Mouse (Mus musculus) embryonic facial prominence, embryonic 13.5 days (tissue): Measurements from ENCODE around the gene Tmem50b. TPM values are rescaled to one million over a fixed set of nuclear protein-coding genes. Genes with fewer than 3 reads are reported as not detected.

Source experiments
- ATAC-seq: fragments of 200-750 bp; cut with Nextera tagmentation; 2 replicates; pipeline ENCODE4 v1.8.0; 2017; ENCODE audit warnings: low read depth; ENCODE audit not compliant: insufficient number of reproducible peaks, insufficient read depth, low FRiP score, low TSS enrichment
- H3K27ac ChIP-seq: fragments of 300-500 bp; sonication (generic); 2 replicates; pipeline ENCODE4 v1.5.1; 2015; ENCODE audit warnings: moderate library complexity, mild to moderate bottlenecking, inconsistent platforms
- H3K27me3 ChIP-seq: fragments of 300-500 bp; sonication (generic); 2 replicates; pipeline ENCODE4 v1.6.1; 2015; ENCODE audit warnings: mild to moderate bottlenecking, inconsistent platforms
- H3K36me3 ChIP-seq: fragments of 300-500 bp; sonication (generic); 2 replicates; pipeline ENCODE4 v1.6.1; 2015; ENCODE audit warnings: mild to moderate bottlenecking, inconsistent platforms
- H3K4me1 ChIP-seq: fragments of 300-500 bp; sonication (generic); 2 replicates; pipeline ENCODE4 v1.6.1; 2015; ENCODE audit warnings: inconsistent platforms
- H3K4me2 ChIP-seq: fragments of 300-500 bp; sonication (generic); 2 replicates; pipeline ENCODE4 v1.6.1; 2015; ENCODE audit warnings: moderate library complexity, mild to moderate bottlenecking, inconsistent platforms
- H3K4me3 ChIP-seq: fragments of 300-500 bp; sonication (generic); 2 replicates; pipeline ENCODE4 v1.5.1; 2015; ENCODE audit warnings: mild to moderate bottlenecking, inconsistent platforms
- H3K9ac ChIP-seq: fragments of 300-500 bp; sonication (generic); 2 replicates; pipeline ENCODE4 v1.6.1; 2015; ENCODE audit warnings: mild to moderate bottlenecking, inconsistent platforms
- H3K9me3 ChIP-seq: fragments of 300-500 bp; sonication (generic); 2 replicates; pipeline ENCODE4 v1.6.1; 2016; ENCODE audit warnings: inconsistent platforms
- WGBS: fragments of 180-500 bp; shearing (Covaris S2); methylation state at CpG from one replicate; pipeline ENCODE4 v1.1.7; 2015; ENCODE audit warnings: mixed read lengths; 5-methylcytosine and 5-hydroxymethylcytosine counted together
- polyA plus RNA-seq: library from polyadenylated mRNA; unstranded; fragments of >200 nt; fragmentation: Nextera tagmentation; extraction: Ambion mirVana; gene quantifications from 2 replicates; pipeline ENCODE4 v1.2.1, GENCODE M21; 2015

Gene Tmem50b
- polyA plus RNA-seq, 1 experiment from 2014 or later: 30.7 TPM

GRCm38 (mm10) chr16:91548586-91548985 is 49.0 kb downstream of the Tmem50b start:
- no peaks in the 10 kb centered on the region; the same call in 1 of the 2 replicates for H3K36me3 ChIP-seq
- H3K4me3 ChIP-seq: peak overlapping the region; percentile 76; the same call in 1 of the 2 replicates
- H3K4me2 ChIP-seq: peak overlapping the region; percentile 71
- 43% methylated on average over 5 of the region's 5 CpGs for WGBS
- H3K9me3 ChIP-seq: no peaks in the 10 kb centered on the region
- ATAC-seq: no peak
- H3K27ac ChIP-seq: no peak overlapping the region
- H3K4me1 ChIP-seq: peaks cover 52% of the 10 kb centered on the region
- peak overlapping the region; percentile 36; the same call in 1 of the 2 replicates for H3K9ac ChIP-seq
- no peaks in the 10 kb centered on the region for H3K27me3 ChIP-seq

- Histone ChIP-seq H3K27me3 (no peaks in the 10 kb centered on the region), H3K27ac (no peak overlapping the region), H3K4me1 (peaks cover 46% of the 10 kb centered on the region), H3K9ac (peak overlapping the region; percentile 91), H3K9me3 (no peaks in the 10 kb centered on the region), H3K36me3 (no peaks in the 10 kb centered on the region; the same call in 1 of the 2 replicates), H3K4me2 (peak overlapping the region; percentile 71), H3K4me3 (peak overlapping the region; percentile 76)
- ATAC-seq: no peak
- WGBS: 36% methylated on average over 5 of the region's 5 CpGs
Measured at GRCm38 (mm10) chr16:91547974-91548373, 49.6 kb downstream of the Tmem50b start.

- WGBS: under 1% methylated on average over 55 of the region's 74 CpGs
- Histone ChIP-seq H3K4me3 (peak within 1 kb of the TSS; percentile 76), H3K36me3 (no peaks in the 10 kb centered on the region; the same call in 1 of the 2 replicates), H3K9ac (peak within 1 kb of the TSS; percentile 91), H3K4me2 (peak within 1 kb of the TSS; percentile 71), H3K27ac (peak within 1 kb of the TSS; percentile 39), H3K9me3 (no peaks in the 10 kb centered on the region), H3K4me1 (peaks cover 42% of the 10 kb centered on the region), H3K27me3 (no peaks in the 10 kb centered on the region)
- peak; percentile 77; the same call in 1 of the 2 replicates for ATAC-seq
Measured at GRCm38 (mm10) chr16:91546836-91547741, 50.5 kb downstream of the Tmem50b start, which contains the start of gene Ifngr2. Ifngr2 (plus strand) TSS chr16:91547072.

- no peaks in the 10 kb centered on the region for H3K9me3 ChIP-seq
- peak; percentile 40; the same call in 1 of the 2 replicates for ATAC-seq
- no peaks in the 10 kb centered on the region for H3K27me3 ChIP-seq
- H3K9ac ChIP-seq: peak overlapping the region; percentile 91
- peak overlapping the region; percentile 39 for H3K27ac ChIP-seq
- peak overlapping the region; percentile 71 for H3K4me2 ChIP-seq
- H3K36me3 ChIP-seq: no peaks in the 10 kb centered on the region
- H3K4me3 ChIP-seq: peak overlapping the region; percentile 76
- H3K4me1 ChIP-seq: peaks cover 44% of the 10 kb centered on the region
- 24% methylated on average over 14 of the region's 14 CpGs for WGBS
Measured at GRCm38 (mm10) chr16:91546391-91546835, 51.2 kb downstream of the Tmem50b start.

DNA sequence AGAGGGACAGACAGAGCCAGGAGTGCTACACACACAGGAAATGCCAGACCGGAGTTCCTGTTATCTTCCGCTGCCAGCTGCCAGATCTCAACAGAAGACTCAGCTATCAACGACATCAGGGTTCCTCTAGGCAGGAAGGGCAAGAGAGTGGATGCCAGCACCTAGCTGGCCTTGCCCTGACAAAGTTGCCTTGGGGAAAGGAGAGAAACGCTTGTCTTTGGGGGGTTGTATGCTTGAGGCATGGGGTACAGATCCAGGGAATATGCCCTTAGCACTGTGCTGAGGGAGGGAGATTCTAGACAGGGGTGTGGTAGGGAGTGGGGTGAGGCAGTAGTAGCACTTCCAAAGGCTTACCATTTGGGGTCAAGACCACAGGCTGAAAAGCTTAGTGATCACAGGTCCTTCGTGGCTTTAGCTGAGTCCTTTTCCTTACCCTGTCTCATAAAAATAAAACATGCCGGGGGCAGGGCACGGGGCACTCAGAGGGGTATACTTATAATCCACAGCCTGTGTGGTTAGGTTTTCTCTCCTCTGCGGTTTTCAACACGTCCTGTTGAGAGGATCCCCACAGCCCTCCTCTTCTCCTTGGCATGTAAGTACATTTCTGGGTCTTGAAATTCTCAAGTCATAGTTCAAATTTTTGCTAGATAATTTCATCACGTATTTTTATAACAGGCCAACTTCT is 51.9 kb downstream of the Tmem50b start:
- 59% methylated on average over 10 of the region's 10 CpGs for WGBS
- peak overlapping the region; percentile 39; the same call in 1 of the 2 replicates for H3K27ac ChIP-seq

GRCm38 (mm10) chr16:91543619-91544018 is 54.0 kb downstream of the Tmem50b start:
- no peaks in the 10 kb centered on the region for H3K9me3 ChIP-seq
- H3K27me3 ChIP-seq: no peaks in the 10 kb centered on the region
- H3K36me3 ChIP-seq: no peaks in the 10 kb centered on the region
- H3K4me1 ChIP-seq: peaks cover 34% of the 10 kb centered on the region
- no peak for ATAC-seq
- no peak overlapping the region for H3K4me3 ChIP-seq
- 97% methylated on average over 1 of the region's 1 CpGs for WGBS
- H3K9ac ChIP-seq: no peak overlapping the region
- no peak overlapping the region for H3K27ac ChIP-seq
- H3K4me2 ChIP-seq: no peak overlapping the region

More for the DNA sequence above, 51.9 kb downstream of the Tmem50b start:
- H3K27me3 ChIP-seq: no peaks in the 10 kb centered on the region
- no peak overlapping the region for H3K9ac ChIP-seq
- H3K4me2 ChIP-seq: no peak overlapping the region
- peaks cover 42% of the 10 kb centered on the region for H3K4me1 ChIP-seq
- H3K4me3 ChIP-seq: no peak overlapping the region
- no peak for ATAC-seq
- no peaks in the 10 kb centered on the region for H3K9me3 ChIP-seq
- H3K36me3 ChIP-seq: no peaks in the 10 kb centered on the region

DNA sequence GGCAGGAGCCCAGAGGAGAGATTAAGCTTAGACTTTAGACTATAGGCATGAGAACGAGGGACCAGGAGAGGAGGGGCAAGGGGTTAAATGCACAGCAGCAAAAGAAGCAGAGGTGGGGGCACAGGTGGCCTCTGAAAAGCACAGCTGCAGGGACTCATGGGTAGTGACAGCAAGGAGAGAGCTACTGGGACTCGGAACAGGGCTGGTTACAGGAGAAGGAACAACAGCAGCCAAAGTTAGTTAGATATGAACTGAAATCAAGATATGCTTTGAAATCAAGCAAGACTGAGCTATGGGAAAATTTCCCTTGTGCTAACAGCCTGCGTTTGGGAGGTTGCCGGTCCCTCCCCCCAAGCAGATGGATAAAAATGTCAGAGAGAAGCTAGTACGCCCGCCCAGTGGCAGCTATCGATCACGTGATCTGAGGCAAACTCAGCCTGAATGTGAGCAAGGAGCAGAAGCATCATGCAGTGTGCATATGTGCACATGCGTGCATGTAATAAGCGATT is 56.0 kb downstream of the Tmem50b start:
- Histone ChIP-seq H3K36me3 (no peaks in the 10 kb centered on the region), H3K4me2 (peak overlapping the region; percentile 51), H3K4me3 (peak overlapping the region; percentile 14; the same call in 1 of the 2 replicates), H3K9ac (no peak overlapping the region; the same call in 1 of the 2 replicates), H3K27ac (no peak overlapping the region), H3K27me3 (no peaks in the 10 kb centered on the region), H3K4me1 (peaks cover 27% of the 10 kb centered on the region), H3K9me3 (no peaks in the 10 kb centered on the region)
- WGBS: 26% methylated on average over 10 of the region's 10 CpGs
- ATAC-seq: peak; percentile 45; the same call in 1 of the 2 replicates

GRCm38 (mm10) chr16:91538513-91538912 is 59.1 kb downstream of the Tmem50b start:
- Histone ChIP-seq H3K4me1 (peaks cover 15% of the 10 kb centered on the region), H3K4me3 (no peak overlapping the region), H3K4me2 (no peak overlapping the region), H3K27ac (peak overlapping the region; percentile 57; the same call in 1 of the 2 replicates), H3K9ac (0 out of 2 replicates have a peak overlapping the region, but pooled peaks have one; percentile 36), H3K27me3 (no peaks in the 10 kb centered on the region), H3K9me3 (no peaks in the 10 kb centered on the region), H3K36me3 (no peaks in the 10 kb centered on the region)
- 56% methylated on average over 9 of the region's 9 CpGs for WGBS
- no peak for ATAC-seq

GRCm38 (mm10) chr16:91538051-91538450 is 59.5 kb downstream of the Tmem50b start:
- peak overlapping the region; percentile 57; the same call in 1 of the 2 replicates for H3K27ac ChIP-seq
- no peaks in the 10 kb centered on the region for H3K27me3 ChIP-seq
- peaks cover 15% of the 10 kb centered on the region for H3K4me1 ChIP-seq
- H3K9me3 ChIP-seq: no peaks in the 10 kb centered on the region
- 75% methylated on average over 6 of the region's 6 CpGs for WGBS
- 0 out of 2 replicates have a peak overlapping the region, but pooled peaks have one; percentile 36 for H3K9ac ChIP-seq
- H3K36me3 ChIP-seq: no peaks in the 10 kb centered on the region
- no peak for ATAC-seq
- no peak overlapping the region for H3K4me2 ChIP-seq
- no peak overlapping the region for H3K4me3 ChIP-seq

GRCm38 (mm10) chr16:91537065-91537464 is 60.5 kb downstream of the Tmem50b start:
- H3K27ac ChIP-seq: no peak overlapping the region
- 73% methylated on average over 3 of the region's 3 CpGs for WGBS
- no peak for ATAC-seq
- no peak overlapping the region for H3K9ac ChIP-seq
- H3K9me3 ChIP-seq: no peaks in the 10 kb centered on the region
- peaks cover 18% of the 10 kb centered on the region for H3K4me1 ChIP-seq
- no peak overlapping the region for H3K4me3 ChIP-seq
- H3K4me2 ChIP-seq: no peak overlapping the region
- H3K36me3 ChIP-seq: no peaks in the 10 kb centered on the region
- H3K27me3 ChIP-seq: no peaks in the 10 kb centered on the region

GRCm38 (mm10) chr16:91536372-91536771 is 61.2 kb downstream of the Tmem50b start:
- 92% methylated on average over 6 of the region's 6 CpGs for WGBS
- H3K4me3 ChIP-seq: no peak overlapping the region
- no peaks in the 10 kb centered on the region for H3K9me3 ChIP-seq
- no peak overlapping the region for H3K4me2 ChIP-seq
- no peaks in the 10 kb centered on the region for H3K27me3 ChIP-seq
- H3K27ac ChIP-seq: no peak overlapping the region
- peaks cover 12% of the 10 kb centered on the region for H3K4me1 ChIP-seq
- ATAC-seq: no peak
- H3K36me3 ChIP-seq: no peaks in the 10 kb centered on the region
- no peak overlapping the region for H3K9ac ChIP-seq
